Mouse (Mus musculus) hindbrain, embryonic 14.5 days (tissue): ENCODE measurements around the gene Pdzd2. TPM values are rescaled to one million over a fixed set of nuclear protein-coding genes. Genes with fewer than 3 reads are reported as not detected.

Experiments used
- ATAC-seq: fragments of 200-750 bp; cut with Nextera tagmentation; 2 replicates; pipeline ENCODE4 v1.8.0; 2017; ENCODE audit warnings: moderate number of reproducible peaks, mild to moderate bottlenecking, moderate TSS enrichment, moderate library complexity; ENCODE audit not compliant: low FRiP score
- DNase-seq: peaks from one replicate; pipeline ENCODE4 v3.0.0-alpha.2; 2015; ENCODE audit warnings: low spot score
- H3K27ac ChIP-seq: fragments of 300-500 bp; sonication (generic); 2 replicates; pipeline ENCODE4 v1.5.1; 2014; ENCODE audit warnings: mild to moderate bottlenecking, moderate library complexity
- H3K27me3 ChIP-seq: fragments of 300-500 bp; sonication (generic); 2 replicates; pipeline ENCODE4 v1.6.1; 2014; ENCODE audit warnings: mild to moderate bottlenecking, low read length, mixed read lengths; ENCODE audit not compliant: control insufficient read depth, insufficient read depth
- H3K36me3 ChIP-seq: fragments of 300-500 bp; sonication (generic); replicated peaks from 2 replicates; pipeline ENCODE4 v1.6.1; 2014; ENCODE audit not compliant: control insufficient read depth, insufficient read depth
- H3K4me1 ChIP-seq: fragments of 300-500 bp; sonication (generic); replicated peaks from 2 replicates; pipeline ENCODE4 v1.6.1; 2014; ENCODE audit warnings: antibody characterized with exemption, low read length, mixed read lengths; ENCODE audit not compliant: control insufficient read depth, insufficient read depth
- H3K4me2 ChIP-seq: fragments of 300-500 bp; sonication (generic); replicated peaks from 2 replicates; pipeline ENCODE4 v1.6.1; 2014; ENCODE audit warnings: mild to moderate bottlenecking, moderate library complexity
- H3K4me3 ChIP-seq: fragments of 300-500 bp; sonication (generic); replicated peaks from 2 replicates; pipeline ENCODE4 v1.5.1; 2014; ENCODE audit warnings: mild to moderate bottlenecking, low read length
- H3K9ac ChIP-seq: fragments of 300-500 bp; sonication (generic); 2 replicates; pipeline ENCODE4 v1.6.1; 2014
- H3K9me3 ChIP-seq: fragments of 300-500 bp; sonication (generic); 2 replicates; pipeline ENCODE4 v1.6.1; 2016; ENCODE audit warnings: low read length; ENCODE audit not compliant: control insufficient read depth
- WGBS: fragments of 180-500 bp; shearing (Covaris S2); extraction: QIAGEN DNeasy Blood & Tissue Kit; methylation state at CpG from one replicate; pipeline ENCODE4 v1.1.7; 2014; 5-methylcytosine and 5-hydroxymethylcytosine counted together
- microRNA-seq: library from miRNA; unstranded; fragments of <30 nt; microRNA quantifications from one replicate; pipeline ENCODE4, GENCODE M21; 2016
- polyA plus RNA-seq: library from polyadenylated mRNA; unstranded; fragments of >200 nt; fragmentation: Nextera tagmentation; extraction: Ambion mirVana; gene quantifications from 2 replicates; pipeline ENCODE4 v1.2.1, GENCODE M21; 2014

Pdzd2 gene
- polyA plus RNA-seq, 1 experiment from 2014 or later = 15.5 TPM

- 71% methylated on average over 2 of the region's 2 CpGs for WGBS
- Histone ChIP-seq H3K27ac (no peak overlapping the region), H3K9me3 (no peaks in the 10 kb centered on the region), H3K9ac (no peak overlapping the region), H3K4me3 (no peak overlapping the region), H3K36me3 (no peaks in the 10 kb centered on the region), H3K27me3 (peaks cover 10% of the 10 kb centered on the region), H3K4me1 (no peaks in the 10 kb centered on the region), H3K4me2 (no peak overlapping the region)
- ATAC-seq (no peak), DNase-seq (no peak)
These were observed 423.7 kb downstream of the Pdzd2 start for GRCm38 (mm10) chr15:12315996-12316395.

- H3K9me3 ChIP-seq = no peaks in the 10 kb centered on the region
- no peak overlapping the region for H3K9ac ChIP-seq
- H3K4me2 ChIP-seq = no peak overlapping the region
- no peaks in the 10 kb centered on the region for H3K4me1 ChIP-seq
- no peak overlapping the region for H3K27ac ChIP-seq
- DNase-seq (no peak), ATAC-seq (no peak)
- H3K36me3 ChIP-seq = no peaks in the 10 kb centered on the region
- peaks cover 3% of the 10 kb centered on the region; the same call in 1 of the 2 replicates for H3K27me3 ChIP-seq
- H3K4me3 ChIP-seq = no peak overlapping the region
- 83% methylated on average over 5 of the region's 5 CpGs for WGBS
These were observed 425.1 kb downstream of the Pdzd2 start for GRCm38 (mm10) chr15:12314584-12314983.

- Histone ChIP-seq H3K9me3 (no peaks in the 10 kb centered on the region), H3K36me3 (no peaks in the 10 kb centered on the region), H3K4me3 (no peak overlapping the region), H3K27me3 (no peaks in the 10 kb centered on the region), H3K27ac (no peak overlapping the region), H3K4me1 (no peaks in the 10 kb centered on the region), H3K4me2 (no peak overlapping the region), H3K9ac (no peak overlapping the region)
- ATAC-seq (no peak), DNase-seq (no peak)
- WGBS = 18% methylated on average over 1 of the region's 1 CpGs
These were observed 426.5 kb downstream of the Pdzd2 start for GRCm38 (mm10) chr15:12313255-12313654.

- 87% methylated on average over 7 of the region's 7 CpGs for WGBS
- no peaks in the 10 kb centered on the region for H3K27me3 ChIP-seq
- H3K27ac ChIP-seq = no peak overlapping the region
These were observed 428.3 kb downstream of the Pdzd2 start for GRCm38 (mm10) chr15:12311465-12311864.

GRCm38 (mm10) chr15:12310676-12311075 lies 429.0 kb downstream of the Pdzd2 start:
- no peaks in the 10 kb centered on the region for H3K4me1 ChIP-seq
- 93% methylated on average over 4 of the region's 4 CpGs for WGBS

More at GRCm38 (mm10) chr15:12311465-12311864, 428.3 kb downstream of the Pdzd2 start:
- H3K36me3 ChIP-seq = no peaks in the 10 kb centered on the region
- H3K4me2 ChIP-seq = no peak overlapping the region
- no peak overlapping the region for H3K9ac ChIP-seq
- no peak overlapping the region for H3K4me3 ChIP-seq
- DNase-seq = no peak
- no peaks in the 10 kb centered on the region for H3K4me1 ChIP-seq
- H3K9me3 ChIP-seq = no peaks in the 10 kb centered on the region
- no peak for ATAC-seq

More at GRCm38 (mm10) chr15:12310676-12311075, 429.0 kb downstream of the Pdzd2 start:
- Histone ChIP-seq H3K4me3 (no peak overlapping the region), H3K27ac (no peak overlapping the region), H3K36me3 (no peaks in the 10 kb centered on the region), H3K9ac (no peak overlapping the region), H3K9me3 (no peaks in the 10 kb centered on the region), H3K27me3 (no peaks in the 10 kb centered on the region), H3K4me2 (no peak overlapping the region)
- ATAC-seq (no peak), DNase-seq (no peak)

Small RNA genes lying within 50 kb of the gene (microRNA-seq; reads per million reads assigned to microRNA genes)
- gene Gm24135 (not detected), gene Gm24302 (not detected)

Other genes starting within 250 kb of the Pdzd2 start
- 20.1 and 29.3 TPM in 2 replicates for gene 6030458C11Rik, start 84.7 kb upstream of the Pdzd2 start, polyA plus RNA-seq
- gene Drosha, start 84.9 kb upstream of the Pdzd2 start, polyA plus RNA-seq = 53.6 and 61.6 TPM in 2 replicates